Mouse (Mus musculus): ENCODE measurements around the gene Gm5294. TPM values are rescaled to one million over a fixed set of nuclear protein-coding genes. Genes with fewer than 3 reads are reported as not detected.
A peak's percentile ranks its signal among the peaks of the same experiment; 100 is the strongest.

Gene Gm5294
- polyA plus RNA-seq, 1 experiment = 0.14 TPM

DNA sequence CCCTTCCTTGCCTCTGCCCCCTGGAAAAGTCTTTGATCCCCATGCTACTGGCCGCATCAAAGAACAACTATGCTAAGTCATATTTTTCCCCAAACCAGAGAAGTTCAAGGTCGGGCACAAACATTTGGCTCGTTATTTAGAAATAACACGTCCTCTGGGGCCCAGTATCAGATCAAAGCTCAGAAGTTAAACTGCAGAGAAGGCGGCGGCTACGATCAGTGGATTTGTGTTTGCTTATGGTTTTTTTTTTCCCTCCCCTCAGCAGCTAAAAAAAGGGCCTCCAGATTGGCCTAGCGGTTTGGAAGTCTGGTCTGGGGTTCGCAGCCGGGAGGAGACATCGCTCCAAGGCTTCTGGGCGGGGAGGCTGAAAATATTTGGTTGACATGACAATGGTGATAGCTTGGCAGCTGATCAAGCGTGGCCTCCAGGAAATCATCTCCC, 38.0 kb downstream of the Gm5294 start:
- Histone ChIP-seq H3K4me3 (ENCODE audit: insufficient read depth, low read depth, low read length) (no peak overlapping the region), H3K4me1 (ENCODE audit: control insufficient read depth, insufficient read depth, low read length) (no peaks in the 10 kb centered on the region), H3K27ac (ENCODE audit: insufficient read depth, low read depth, low read length) (no peak overlapping the region), H3K36me3 (ENCODE audit: control insufficient read depth, insufficient read depth, low read length) (no peaks in the 10 kb centered on the region), H3K27me3 (replicated peaks; ENCODE audit: control insufficient read depth, insufficient read depth, low read length) (no peaks in the 10 kb centered on the region)
- 46% methylated on average over 13 of the region's 13 CpGs for WGBS
- TF ChIP-seq CTCF (conservative IDR thresholded peaks at IDR 0.05; ENCODE audit: insufficient read depth, insufficient read length, low read depth, low read length) = no peak
- TF ChIP-seq POLR2A (IDR thresholded peaks at IDR 0.05; ENCODE audit: low read depth, low read length) = no peak
- peak; percentile 28 for DNase-seq

DNA sequence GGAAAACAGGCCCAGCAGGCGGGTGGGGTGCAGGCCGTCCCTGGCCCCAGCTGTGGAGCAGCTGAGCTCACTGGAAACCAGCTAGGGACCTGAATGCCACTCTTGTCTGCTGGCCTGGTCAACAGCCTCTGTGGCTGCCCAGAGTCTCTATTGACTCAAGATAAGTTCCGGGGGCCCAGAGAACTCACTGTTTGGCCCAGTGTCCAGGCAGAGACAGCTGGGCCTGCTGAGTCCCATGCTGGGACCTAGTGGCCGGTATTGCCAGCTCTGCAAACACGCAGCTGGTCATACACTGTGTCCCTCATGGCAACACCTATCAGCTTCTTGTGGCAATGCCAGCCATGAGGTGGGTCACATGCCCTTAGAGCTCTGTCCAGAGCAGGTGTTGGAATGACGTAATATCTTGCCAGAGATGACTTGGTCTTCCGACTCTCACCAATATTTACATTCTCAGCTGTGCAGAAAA, 43.8 kb downstream of the Gm5294 start:
- Histone ChIP-seq H3K27me3 (replicated peaks; ENCODE audit: control insufficient read depth, insufficient read depth, low read length) (no peaks in the 10 kb centered on the region), H3K4me1 (ENCODE audit: control insufficient read depth, insufficient read depth, low read length) (no peaks in the 10 kb centered on the region), H3K27ac (ENCODE audit: insufficient read depth, low read depth, low read length) (no peak overlapping the region), H3K36me3 (ENCODE audit: control insufficient read depth, insufficient read depth, low read length) (no peaks in the 10 kb centered on the region), H3K4me3 (ENCODE audit: insufficient read depth, low read depth, low read length) (no peak overlapping the region)
- no peak for DNase-seq
- WGBS = 95% methylated on average over 7 of the region's 7 CpGs
- TF ChIP-seq CTCF (conservative IDR thresholded peaks at IDR 0.05; ENCODE audit: insufficient read depth, insufficient read length, low read depth, low read length) (no peak), POLR2A (IDR thresholded peaks at IDR 0.05; ENCODE audit: low read depth, low read length) (no peak)

DNA sequence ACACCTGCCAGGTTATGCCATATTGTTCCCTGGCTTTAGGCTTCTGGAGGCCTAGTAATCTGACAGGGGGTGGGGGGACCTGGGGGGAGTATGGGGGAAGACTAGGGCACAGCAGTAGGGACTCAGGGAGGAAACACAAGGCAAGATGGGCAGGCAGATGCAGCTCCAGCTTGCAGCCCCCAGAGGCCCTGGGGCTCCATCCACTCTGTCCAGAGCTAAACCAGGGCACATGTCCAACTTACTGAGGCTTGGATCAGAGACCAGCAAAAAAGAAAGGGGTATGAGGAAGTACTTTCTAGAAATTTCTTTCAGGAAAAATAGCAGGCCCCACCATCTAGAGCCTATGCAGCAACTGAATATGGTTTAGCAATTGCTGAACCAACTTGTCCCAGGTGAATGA, 44.3 kb downstream of the Gm5294 start:
- Histone ChIP-seq H3K27ac (ENCODE audit: insufficient read depth, low read depth, low read length) (no peak overlapping the region), H3K4me1 (ENCODE audit: control insufficient read depth, insufficient read depth, low read length) (no peaks in the 10 kb centered on the region), H3K27me3 (replicated peaks; ENCODE audit: control insufficient read depth, insufficient read depth, low read length) (no peaks in the 10 kb centered on the region), H3K4me3 (ENCODE audit: insufficient read depth, low read depth, low read length) (no peak overlapping the region), H3K36me3 (ENCODE audit: control insufficient read depth, insufficient read depth, low read length) (no peaks in the 10 kb centered on the region)
- TF ChIP-seq POLR2A (IDR thresholded peaks at IDR 0.05; ENCODE audit: low read depth, low read length) = no peak
- no peak for TF ChIP-seq CTCF (conservative IDR thresholded peaks at IDR 0.05; ENCODE audit: insufficient read depth, insufficient read length, low read depth, low read length)
- no peak for DNase-seq

- DNase-seq = no peak
- H3K27ac ChIP-seq (ENCODE audit: insufficient read depth, low read depth, low read length) = no peak overlapping the region
- no peak overlapping the region for H3K4me3 ChIP-seq (ENCODE audit: insufficient read depth, low read depth, low read length)
- no peaks in the 10 kb centered on the region for H3K4me1 ChIP-seq (ENCODE audit: control insufficient read depth, insufficient read depth, low read length)
- TF ChIP-seq POLR2A (IDR thresholded peaks at IDR 0.05; ENCODE audit: low read depth, low read length) = no peak
- TF ChIP-seq CTCF (conservative IDR thresholded peaks at IDR 0.05; ENCODE audit: insufficient read depth, insufficient read length, low read depth, low read length) = no peak
- WGBS = 57% methylated on average over 7 of the region's 7 CpGs
- H3K36me3 ChIP-seq (ENCODE audit: control insufficient read depth, insufficient read depth, low read length) = no peaks in the 10 kb centered on the region
- H3K27me3 ChIP-seq (replicated peaks; ENCODE audit: control insufficient read depth, insufficient read depth, low read length) = no peaks in the 10 kb centered on the region
These were observed 45.0 kb downstream of the Gm5294 start for GRCm38 (mm10) chr5:138864880-138865279.

DNA sequence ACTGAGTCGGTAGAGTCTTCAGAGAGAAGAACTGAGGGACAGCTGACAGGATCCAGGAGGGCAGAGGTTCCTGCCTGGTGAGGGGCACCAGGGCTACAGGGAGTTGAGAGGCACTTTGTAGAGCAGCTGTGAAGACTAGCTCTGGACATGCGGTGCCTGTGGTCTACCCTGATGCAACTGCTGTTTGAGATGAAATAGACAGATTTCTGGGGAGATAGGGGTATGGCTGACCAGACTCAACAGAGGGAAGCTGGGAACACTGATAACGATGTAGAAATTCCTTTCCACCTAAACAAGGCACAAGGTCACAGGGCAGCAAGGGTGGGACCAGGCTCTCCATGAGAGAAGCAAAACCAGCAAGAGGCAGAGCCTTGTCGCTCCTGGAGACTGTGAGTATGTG, 45.8 kb downstream of the Gm5294 start:
- 68% methylated on average over 4 of the region's 4 CpGs for WGBS
- DNase-seq = no peak
- TF ChIP-seq CTCF (conservative IDR thresholded peaks at IDR 0.05; ENCODE audit: insufficient read depth, insufficient read length, low read depth, low read length) (no peak), POLR2A (IDR thresholded peaks at IDR 0.05; ENCODE audit: low read depth, low read length) (no peak)
- no peaks in the 10 kb centered on the region for H3K27me3 ChIP-seq (replicated peaks; ENCODE audit: control insufficient read depth, insufficient read depth, low read length)
- H3K36me3 ChIP-seq (ENCODE audit: control insufficient read depth, insufficient read depth, low read length) = no peaks in the 10 kb centered on the region
- no peaks in the 10 kb centered on the region for H3K4me1 ChIP-seq (ENCODE audit: control insufficient read depth, insufficient read depth, low read length)
- H3K27ac ChIP-seq (ENCODE audit: insufficient read depth, low read depth, low read length) = no peak overlapping the region
- H3K4me3 ChIP-seq (ENCODE audit: insufficient read depth, low read depth, low read length) = no peak overlapping the region

Other genes starting within 250 kb of the Gm5294 start
- gene Zfp68, start 200.3 kb upstream of the Gm5294 start, polyA plus RNA-seq (2012; rRNA removed) = 5.0 and 7.1 TPM in 2 replicates
- gene A430033K04Rik, start 197.2 kb upstream of the Gm5294 start, polyA plus RNA-seq (2012; rRNA removed) = 2.5 and 3.0 TPM in 2 replicates
- 49.5 and 65.6 TPM in 2 replicates for gene Fam20c, start 65.6 kb upstream of the Gm5294 start, polyA plus RNA-seq (2012; rRNA removed)
- 12.0 and 14.1 TPM in 2 replicates for gene Pdgfa, start 177.3 kb downstream of the Gm5294 start, polyA plus RNA-seq (2012; rRNA removed)